Mouse (Mus musculus) spleen, postnatal 10 days (tissue): ENCODE data around the gene Krt80.

Experiments
- DNase-seq, 2 experiments: peaks; one replicate each; pipeline ENCODE4 v3.0.0; 2021 to 2022; ENCODE audit warnings: low spot score in 2 of 2

Gene Krt80

GRCm38 (mm10) chr15:101316913-101317813, 52.8 kb downstream of the Krt80 start:
- DNase-seq, result no peak

DNA sequence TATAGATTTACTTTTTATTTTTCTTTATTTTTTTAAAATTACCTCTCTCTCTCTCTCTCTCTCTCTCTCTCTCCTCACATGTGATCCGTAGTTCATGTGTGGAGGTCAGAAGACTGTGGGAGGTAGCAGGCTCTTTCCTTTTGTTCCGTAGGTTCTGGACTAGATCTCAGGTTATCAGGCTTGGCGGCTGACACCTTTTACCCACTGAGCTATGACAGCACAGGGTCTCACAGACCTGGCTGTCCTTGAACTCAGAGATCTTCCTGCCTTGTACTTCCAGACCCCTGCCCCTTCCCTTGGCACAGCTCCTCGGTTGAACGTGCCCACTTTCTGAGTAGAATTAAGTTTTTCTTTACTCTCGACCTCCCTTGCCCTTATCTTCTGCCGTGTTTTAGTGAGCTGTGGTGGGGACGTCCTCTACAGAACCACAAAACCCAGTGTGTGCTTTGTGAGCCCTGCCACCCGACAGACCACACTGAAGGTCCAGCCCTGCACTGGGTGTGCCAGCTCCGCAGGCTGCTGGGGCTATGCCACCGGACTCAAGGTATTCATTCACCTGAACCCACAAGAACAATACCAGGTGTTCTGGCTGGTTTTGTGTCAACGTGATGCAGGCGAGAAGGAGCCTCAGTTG, 53.6 kb downstream of the Krt80 start:
- DNase-seq, result no peak

- peak; percentile 68 to 86 for DNase-seq
These were observed 54.1 kb downstream of the Krt80 start for GRCm38 (mm10) chr15:101315832-101316231.

DNA sequence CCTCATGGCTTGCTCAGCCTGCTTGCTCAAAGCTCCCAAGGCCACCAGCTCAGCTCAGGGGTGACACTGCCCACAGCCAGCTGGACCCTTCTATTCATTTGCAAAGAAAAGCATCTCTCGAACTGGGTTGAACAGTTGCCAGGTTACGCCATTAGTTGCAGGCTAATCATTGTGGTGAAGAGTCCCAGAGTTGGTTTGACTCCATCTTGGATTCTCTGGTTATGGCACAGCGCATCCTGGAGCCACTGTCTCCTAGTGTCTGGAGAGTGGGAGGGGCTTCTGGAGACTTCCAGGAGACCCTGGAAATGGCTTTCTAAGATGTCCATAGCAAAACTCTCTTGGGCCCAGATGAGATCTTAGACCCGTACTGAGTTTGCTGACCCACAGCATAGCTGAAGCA, 54.6 kb downstream of the Krt80 start:
- DNase-seq, result no peak

DNA sequence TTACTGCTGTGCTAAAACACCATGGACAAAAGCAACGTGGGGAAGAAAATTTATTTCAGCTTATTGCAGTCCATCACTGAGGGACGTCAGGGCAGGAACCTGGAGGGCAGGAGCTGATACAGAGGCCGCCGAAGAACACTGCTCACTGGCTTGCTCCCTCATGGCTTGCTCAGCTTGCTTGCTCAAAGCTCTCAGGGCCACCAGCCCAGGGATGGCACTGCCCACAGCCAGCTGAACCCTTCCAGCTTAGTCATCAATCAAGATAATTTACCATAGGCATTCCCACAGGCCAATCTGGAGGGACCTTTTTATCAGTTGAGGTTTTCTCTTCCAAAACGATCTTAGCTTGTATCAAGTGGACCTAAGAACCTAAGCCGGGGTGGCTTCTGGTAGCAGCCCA, 58.0 kb downstream of the Krt80 start:
- DNase-seq, result no peak

DNA sequence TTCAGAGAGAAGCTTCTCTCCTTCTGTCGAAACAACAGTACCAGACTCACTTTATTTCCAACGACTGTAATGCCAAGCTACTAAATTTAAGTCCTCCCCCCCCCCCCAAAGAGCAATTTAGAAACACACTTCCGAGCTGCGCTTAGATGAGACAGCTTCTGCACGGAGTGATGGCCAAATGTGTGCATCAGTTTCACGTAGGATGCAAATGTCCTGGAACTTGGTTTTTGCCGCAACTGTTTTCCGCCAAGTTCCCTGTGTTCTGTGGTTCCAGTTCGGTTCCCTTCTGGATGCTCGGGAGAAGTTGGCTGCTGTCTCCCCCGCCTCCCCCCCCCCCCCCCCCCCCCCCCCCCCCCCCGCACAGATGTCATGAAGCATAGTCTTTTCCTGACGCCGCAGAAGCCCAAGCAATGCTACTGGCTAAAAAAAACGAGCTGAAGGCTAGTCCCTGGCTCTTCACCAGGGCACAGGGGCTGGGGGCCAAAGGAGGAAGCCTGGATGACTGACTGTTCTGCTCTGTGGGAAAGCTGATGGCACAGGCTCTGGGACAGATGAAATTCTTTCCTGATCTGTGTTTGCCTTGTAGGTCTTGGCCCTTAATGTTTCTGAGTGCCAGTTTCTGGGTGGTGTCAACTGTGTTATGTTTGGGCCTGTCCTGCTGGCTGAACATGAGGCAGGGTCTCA, 58.7 kb downstream of the Krt80 start:
- no peak for DNase-seq

DNA sequence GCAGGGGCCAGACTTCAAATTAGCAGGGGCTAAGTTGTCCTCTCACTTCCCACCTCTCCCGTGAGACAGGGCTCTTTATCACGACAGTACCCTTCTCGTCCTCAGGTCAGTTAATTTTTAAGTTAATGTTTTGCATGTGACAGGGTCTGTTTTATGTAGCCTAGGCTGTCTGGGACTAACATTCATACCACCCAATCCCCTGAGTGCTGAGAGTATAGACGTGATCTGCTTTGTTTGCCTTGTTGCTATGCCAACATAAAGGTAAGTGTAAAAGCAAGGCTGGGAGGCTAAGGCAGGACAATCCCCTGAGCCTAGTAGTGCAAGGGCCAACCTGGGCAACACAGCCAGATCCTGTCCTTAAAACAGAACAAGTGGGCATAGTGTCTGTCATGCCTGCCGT, 60.5 kb downstream of the Krt80 start:
- DNase-seq, result no peak

DNA sequence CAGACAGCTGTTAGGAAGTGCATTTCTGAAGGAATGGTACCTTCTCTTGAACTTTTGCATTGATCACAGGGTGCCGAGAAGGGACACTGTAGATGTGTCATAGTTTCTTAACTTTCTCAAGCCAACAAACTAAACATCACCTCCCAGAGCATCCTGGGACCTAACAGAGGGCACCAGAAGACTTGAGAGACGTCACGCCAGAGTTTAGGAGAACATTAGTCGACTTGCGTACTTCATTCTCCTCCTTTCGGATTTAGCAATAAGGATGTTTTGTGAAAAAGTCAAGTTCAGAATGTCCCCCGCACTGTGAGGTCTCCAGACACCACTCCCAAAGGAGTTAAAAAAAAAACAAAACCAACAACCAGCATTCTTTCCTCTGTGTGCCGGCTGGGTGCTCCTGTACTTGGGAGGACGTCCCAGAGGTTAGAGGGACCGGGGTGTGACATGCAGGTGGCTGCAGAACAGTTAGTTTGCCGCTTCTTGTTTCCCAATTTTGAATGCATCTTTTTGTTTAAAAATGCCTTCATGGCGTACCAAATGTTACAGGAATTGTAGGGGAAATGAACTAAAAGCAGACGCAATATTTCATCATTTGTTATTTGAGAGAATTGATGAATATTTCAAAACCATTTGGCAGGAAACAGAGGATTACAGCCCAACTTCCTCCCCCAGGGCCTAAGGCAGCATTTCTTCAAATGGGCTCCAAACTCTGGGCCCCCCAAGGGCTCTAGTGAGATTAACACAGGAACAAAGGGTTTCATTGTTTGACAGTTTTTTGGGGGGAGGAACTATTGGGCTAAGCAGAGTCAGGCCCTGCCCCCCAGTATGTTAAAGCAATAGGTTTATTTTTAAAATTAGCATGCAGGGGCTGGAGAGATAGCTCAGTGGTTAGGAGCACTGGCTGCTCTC, 61.3 kb downstream of the Krt80 start:
- no peak for DNase-seq

GRCm38 (mm10) chr15:101306459-101306858, 63.5 kb downstream of the Krt80 start:
- no peak for DNase-seq

DNA sequence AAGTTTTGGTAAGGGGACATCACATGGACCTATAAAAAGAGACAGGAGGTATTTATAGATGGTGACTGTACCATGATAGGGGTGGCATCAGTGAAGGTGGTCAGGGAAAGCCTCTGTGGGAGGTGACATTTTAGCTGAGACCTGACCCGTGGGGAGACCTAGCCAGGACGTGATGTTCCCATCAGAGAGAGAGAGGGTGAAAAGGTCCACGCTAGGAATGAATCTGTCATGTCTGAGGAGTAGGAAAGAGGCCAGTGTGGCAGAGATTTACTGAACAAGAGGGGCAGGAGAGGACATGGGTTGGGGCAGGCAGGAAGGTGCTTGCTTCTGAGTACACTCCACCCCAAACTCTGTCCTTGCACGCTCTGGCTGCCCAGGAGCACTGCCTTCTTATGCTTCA, 66.1 kb downstream of the Krt80 start:
- DNase-seq, result no peak

DNA sequence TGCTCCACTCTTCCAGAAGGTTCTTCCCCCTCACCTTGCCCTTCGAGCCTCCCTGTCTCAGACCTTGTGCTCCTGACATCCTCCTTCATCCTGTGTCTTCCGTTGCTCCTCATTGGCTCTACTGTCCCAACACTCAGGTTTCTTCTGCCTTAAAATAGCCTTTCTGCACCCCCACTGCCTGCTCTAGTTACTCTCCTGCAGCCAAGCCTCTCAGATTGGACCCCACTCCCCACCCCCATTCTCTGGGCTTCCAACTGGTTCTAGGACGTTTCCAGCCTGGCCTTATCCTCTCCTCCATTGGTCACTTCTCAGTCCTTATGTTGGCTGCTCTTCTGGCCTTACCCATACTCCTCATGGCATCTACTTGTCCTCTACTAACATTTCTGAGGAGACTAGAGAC, 67.8 kb downstream of the Krt80 start:
- DNase-seq, result no peak

DNA sequence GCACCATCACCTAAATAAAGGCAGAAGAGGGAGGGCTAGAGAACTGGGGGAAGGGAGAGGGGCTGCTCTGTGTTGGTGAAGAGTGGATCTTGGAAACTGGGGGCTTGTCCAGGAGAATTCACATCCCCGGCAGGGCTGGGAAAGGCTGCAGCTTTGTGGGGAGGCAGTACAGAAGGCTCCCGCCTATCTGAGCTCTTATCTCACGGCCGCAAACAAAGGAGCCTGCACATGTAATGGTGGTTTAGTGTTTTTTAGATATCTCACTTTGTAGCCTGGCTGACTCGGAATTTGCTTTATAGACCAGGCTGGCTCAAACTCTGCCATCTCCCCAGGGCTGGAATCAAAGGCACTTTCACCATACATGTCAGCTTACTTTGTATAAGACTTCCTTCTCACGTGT, 69.8 kb downstream of the Krt80 start:
- no peak for DNase-seq

GRCm38 (mm10) chr15:101299480-101299960, 70.4 kb downstream of the Krt80 start:
- no peak for DNase-seq

GRCm38 (mm10) chr15:101298550-101298949, 71.4 kb downstream of the Krt80 start:
- DNase-seq, result peak in 1 of 2 experiments; percentile 35

- DNase-seq, result no peak
These were observed 72.0 kb downstream of the Krt80 start for GRCm38 (mm10) chr15:101297988-101298387.
